Mouse (Mus musculus) ovary, postnatal 10 days (tissue): ENCODE results near the gene Tle3.

Experiments
- DNase-seq: peaks from one replicate; pipeline ENCODE4 v3.0.0; 2022; ENCODE audit warnings: low spot score

The Tle3 gene

DNA sequence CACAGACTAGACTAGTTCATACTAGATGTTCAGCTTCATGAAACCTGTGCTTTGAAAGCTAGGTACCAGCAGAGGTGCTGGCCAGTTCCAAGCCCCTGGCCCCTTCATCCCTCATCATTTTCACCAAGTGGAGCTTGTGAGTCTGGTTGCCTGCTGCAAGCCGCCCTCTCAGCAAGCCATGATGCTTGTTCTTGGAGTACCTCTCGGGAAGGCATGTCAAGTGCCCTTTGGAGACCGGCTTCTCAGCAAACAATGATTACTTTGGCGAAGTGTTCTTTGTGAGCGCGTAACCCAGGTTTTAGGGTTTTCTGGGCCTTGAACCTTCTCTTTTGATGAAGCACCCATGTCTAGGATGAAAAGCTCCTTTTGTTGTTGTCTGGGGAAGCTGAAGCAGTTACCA is 64.6 kb downstream of the Tle3 start:
- no peak for DNase-seq

DNA sequence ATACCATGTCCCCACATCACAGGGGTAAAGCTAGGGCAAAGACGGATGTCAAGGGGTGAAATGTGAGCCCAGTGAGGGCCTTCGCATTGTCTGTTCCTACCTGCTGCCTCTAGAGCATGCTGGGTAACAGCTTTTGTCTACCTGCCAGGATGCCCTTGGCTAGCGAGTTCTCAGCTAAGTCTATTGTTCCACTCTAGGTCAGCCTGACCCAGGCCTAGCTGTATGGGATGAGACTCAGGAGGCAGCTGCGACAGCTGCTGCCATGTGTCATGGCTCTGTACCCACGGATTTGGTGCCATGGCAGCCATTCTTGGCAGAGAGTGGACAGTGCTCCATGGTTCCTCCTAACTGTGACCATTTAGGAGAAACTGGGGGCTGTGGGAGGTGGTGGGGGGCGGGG is 66.9 kb downstream of the Tle3 start:
- no peak for DNase-seq

DNA sequence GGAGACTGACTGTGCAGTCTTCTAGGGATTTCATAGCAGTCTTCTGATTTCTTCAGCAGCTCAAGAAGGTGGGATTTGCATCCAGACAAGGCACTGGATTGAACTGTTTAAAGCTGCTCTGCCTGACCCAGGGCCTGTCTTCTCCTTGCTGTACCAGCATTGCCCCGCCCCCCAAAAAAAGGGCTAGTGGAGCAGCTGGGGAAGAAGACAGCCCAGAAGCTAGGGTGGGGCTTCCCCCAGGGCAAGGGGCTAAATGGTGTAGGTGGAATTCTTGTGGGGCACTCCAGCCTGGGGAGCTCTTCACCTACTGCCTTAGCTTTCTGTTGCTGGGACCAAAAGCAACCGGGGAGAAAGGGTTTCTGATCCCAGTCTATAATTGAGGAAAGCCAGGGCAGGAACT is 67.8 kb downstream of the Tle3 start:
- no peak for DNase-seq

DNA sequence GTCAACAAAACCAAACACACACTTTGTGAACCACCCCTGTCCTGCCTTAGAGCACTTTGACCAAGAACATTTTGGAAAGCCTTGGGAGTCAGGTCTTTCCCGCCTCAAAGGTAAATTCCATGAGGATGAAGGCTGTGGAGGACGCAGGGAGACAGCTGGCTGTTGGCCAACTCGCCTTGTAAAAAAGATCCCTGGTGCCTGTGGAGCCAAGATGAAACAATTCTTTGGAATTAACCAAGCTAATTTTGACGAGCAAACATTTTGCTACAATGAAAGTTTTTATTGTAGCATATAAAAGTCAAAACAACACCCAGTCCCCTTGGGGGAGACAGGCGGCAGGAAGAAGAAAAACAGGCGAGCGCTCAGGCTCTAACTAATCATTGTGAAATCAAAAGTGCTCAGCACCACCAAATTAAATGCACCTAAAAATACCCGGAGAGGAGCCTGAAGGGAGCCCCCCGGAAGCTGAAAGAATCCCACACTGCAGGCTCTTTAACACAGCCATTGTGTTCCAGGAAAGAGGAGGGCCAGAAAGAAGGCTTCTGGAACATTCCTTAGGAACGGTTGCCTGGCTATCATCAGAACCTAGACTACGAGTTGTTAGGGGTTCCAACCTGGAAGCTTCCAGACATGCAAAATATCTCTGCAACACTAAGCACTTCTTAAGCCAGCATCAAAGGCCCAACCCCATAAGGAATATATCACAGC is 69.2 kb downstream of the Tle3 start:
- DNase-seq, result no peak

DNA sequence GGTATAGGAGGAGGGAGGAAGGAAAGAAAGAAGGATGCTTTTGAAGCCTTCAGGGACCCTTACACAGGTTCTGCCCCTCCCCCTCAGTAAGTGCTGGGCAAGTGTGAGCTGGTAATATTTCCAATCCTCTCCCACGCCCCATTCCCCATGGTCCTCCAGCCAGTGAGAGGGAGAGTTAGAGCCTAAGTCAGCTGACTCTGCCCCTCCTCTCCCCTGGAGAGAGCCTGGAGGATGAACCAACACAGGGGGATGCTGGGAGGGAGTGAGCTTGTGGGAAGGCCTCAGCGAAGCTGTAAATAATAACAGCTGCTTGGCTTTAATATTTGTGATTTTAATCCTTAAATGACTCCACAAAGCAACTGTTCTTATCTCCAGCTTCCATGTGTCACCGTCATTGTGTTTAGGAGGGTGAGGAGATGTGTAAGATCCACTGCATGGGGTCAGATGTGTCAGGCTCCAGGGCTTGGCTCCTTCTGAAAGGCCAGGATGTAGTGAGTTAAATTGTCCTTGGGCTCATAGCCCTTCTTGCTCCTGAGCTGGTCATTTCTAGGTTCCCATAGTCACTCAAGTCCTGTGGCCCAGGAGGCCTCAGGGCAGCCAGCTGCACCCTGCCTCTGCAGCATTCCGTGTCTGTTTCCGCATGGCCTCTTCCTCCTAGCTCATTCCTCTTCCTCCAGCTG is 70.9 kb downstream of the Tle3 start:
- no peak for DNase-seq

DNA sequence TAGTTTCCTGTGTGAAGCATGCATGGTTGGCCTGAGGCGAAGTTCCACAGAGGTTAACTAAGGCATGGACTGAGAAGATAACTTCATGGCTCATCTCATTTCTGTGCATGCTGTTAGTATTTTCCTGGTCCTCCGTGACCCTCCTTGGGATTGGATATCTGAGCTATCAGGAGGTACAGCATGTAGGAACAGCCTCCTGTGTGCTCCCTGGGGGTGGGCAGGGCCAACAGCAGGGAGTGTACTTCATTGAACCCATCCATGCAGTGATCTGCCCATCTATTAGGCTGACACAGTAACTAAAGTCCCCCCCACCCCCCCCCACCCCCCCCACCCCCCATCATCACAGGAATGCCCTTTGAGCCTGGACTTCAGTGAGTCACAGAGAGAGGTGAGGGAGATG is 73.0 kb downstream of the Tle3 start:
- DNase-seq, result no peak

DNA sequence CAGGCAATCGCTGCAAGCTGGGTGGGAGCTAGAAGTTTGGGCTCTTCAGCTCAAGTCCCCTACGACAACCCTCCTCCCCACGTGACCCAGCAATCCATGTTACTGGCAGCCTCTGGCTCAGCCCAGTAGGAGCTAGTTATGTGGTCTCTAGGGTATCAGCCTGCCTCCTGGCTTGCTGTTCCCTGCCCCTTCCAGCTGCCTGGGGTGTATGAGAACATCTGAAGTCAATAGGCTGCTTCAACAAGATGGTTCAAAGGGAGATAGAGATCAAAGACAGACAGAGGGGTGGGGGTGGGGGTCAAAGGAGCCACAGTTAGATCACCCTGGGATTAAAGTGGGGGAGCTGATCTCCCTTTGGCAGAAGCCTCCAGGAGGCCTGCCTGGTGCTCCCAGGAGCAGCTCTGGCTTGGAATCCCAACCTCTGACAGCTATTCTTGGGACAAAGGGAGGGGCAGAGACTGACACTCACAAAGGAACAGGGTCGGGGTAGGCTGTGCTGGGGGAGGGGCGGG is 73.6 kb downstream of the Tle3 start:
- no peak for DNase-seq

DNA sequence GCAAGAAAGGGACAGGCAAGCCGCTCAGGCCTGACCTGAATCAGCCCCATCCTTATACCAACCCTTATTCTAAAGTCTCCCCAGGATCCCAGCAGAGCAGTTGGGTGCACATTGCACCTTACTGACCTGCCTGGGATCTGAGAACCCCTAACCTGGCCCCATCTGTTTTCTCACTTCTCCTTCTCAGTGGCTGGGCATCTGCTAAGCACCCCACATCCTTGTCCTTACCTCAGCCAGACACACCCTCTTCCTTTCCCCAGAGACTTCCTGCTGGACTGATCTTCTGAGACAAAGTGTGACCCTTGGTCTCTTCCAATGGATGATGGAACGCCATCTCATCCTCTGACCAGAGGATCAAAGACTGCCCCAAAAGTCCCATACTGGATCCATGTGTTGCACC is 74.8 kb downstream of the Tle3 start:
- DNase-seq, result no peak

DNA sequence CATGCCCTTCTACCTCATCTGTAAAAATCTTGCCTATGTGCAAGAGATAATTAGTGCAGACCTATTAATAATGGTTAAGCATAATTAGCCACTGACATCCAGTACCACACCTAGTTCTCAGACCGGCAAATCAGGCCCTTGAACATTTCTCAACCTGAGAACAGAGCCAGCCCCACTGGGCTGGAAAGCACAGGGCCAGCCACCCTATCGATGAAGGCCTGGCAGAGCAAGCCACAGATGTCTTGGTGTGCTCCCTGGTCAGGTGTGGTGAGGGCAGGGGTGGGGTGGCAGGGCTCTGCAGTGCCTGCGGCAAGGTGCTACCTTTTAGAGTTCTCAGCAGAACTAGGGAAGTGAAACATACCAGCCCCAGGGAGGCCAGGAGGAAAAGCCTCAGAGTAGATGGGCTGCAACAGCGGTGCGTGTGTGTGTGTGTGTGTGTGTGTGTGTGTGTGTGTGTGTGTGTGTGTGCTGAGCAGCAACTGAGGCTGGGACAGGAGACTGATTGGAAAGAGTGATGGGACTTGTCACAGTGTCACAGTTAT is 77.3 kb downstream of the Tle3 start:
- no peak for DNase-seq

DNA sequence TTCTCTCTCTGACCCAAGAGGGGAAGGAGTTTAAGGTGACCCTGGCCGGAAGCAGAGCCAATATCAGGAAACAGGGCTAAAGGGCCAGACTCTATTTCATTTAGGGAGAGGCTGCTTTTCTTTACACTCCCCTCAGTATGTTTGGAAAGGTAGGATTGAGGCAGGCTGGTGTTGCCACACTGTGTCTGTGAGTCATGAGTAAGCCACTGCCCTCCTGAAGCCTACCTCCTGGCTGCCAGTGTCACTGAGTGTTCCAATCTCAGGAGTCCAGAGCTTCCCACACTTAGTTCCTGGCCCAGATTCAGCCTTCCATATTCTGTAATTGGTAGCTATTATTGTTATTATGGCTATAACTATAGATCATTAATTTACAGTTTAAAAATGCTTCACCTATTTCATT is 79.9 kb downstream of the Tle3 start:
- DNase-seq, result no peak

DNA sequence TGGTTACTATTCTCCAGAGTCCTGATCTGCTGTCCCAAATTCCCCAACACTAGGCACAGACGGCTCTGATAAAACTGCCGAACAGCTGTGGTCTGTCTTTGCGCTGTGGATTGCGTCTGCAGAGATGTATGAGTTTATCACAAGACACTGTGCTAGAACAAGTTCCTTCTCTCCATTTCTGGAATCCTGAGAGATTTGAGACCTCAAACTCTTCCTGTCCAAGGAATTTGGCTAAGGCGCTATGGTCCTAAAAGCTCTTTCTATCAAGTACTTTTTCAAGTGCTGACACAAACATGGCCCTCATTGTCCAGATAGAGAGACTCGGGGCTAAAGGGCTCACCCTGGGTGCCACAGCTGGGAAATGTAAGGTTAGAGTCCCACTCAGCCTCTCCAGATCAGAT is 83.7 kb downstream of the Tle3 start:
- DNase-seq, result no peak

DNA sequence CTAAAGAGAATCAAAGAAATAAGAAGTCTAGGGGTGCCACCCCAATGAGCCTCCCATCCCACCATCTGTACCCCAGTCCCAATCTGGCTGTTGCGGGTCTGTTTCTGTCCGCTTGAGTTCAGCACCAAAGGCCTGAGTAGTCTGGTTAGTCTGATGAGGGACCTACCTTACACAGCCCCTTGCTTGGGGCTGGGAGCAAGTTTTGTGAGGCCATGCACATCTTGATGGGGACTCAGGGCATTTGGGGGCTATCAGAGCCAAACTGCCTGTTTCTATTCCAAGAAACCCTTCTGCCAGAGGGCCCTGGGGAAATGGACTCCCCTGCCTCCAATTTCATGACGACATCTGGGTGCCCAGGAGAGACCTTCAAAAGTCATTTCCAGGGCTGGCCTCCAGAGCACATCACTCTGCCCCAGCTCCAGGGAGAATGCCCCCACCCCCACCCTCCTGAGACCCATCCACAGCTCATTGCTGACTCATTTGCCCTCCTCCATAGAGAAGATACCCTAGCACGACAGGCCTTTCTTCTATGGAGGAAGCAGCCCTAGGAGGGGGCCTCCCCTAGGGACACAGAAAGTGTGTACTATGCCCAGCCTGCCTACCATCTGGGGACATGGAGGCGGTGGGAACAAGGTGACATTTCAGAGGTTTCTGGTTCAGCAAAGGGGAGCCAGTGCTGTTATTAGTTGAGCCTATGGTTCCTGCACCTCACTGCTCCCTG is 84.4 kb downstream of the Tle3 start:
- DNase-seq, result no peak

DNA sequence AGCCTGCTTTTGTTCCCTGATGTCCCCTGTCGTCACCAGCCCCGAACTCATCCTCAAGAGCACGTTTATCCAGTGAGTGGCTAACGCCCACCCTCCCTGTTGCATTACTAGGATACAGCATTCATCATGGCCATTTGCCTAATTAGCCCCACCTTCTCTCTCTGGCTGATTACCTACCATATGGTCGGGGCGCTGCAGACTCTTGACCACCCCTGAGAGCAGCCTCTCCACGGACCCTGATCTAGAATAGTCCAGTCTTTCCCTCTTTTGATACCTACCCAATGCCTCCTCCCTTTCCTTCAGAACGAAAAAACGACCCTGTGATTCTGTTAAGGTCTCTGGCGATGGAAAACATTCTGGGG is 85.0 kb downstream of the Tle3 start:
- DNase-seq, result no peak

DNA sequence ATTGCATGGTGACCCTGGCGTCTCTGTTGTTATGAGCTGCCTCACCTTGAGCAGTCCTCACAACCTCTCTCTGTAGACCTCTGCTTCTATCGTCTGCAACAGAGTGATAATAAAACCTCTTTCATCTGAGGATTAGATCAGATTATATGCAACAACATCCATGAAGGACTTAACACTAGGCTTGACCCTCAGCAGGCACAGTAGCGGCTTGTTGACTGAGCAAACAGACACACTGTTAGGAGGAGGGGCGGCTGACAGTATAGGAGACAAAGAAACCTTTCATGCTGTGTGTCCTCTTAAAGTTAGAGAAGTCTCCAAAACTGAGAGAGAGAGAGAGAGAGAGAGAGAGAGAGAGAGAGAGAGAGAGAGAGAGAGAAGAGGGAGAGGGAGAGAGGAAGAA is 89.7 kb downstream of the Tle3 start:
- no peak for DNase-seq

DNA sequence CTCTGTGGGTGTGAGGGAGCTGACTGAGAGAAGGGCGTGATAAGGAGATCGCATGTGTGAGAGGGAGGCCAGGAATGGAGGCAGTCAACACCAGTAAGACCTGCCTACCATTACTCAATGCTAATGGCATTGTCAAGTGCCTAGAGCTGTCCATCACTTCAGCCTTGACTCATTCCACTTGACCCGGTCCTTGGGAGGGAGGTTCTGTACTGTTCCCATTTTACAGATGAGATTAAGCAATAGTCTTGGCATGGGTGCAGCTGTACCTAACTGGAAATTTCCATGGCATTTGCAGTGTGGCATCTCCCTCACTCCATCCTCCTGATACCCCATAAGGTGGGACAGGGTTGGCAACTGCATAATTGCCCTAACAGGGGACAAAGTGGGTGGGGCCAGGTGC is 95.3 kb downstream of the Tle3 start:
- no peak for DNase-seq
